Mouse (Mus musculus): ENCODE measurements around the gene Clec4a4.
"Not testable (repeated sequence)": the region's sequence is repeated elsewhere in the genome, so short reads cannot be mapped to it uniquely, and the experiment has no call there.

Gene Clec4a4

GRCm38 (mm10) chr6:122989876-122990437 lies at the start of gene Clec4a4:
Clec4a4 (plus strand) TSS chr6:122990367.
- DNase-seq (ENCODE audit: low spot score), result no peak

- no peak for DNase-seq (ENCODE audit: low spot score)
Measured at GRCm38 (mm10) chr6:122946760-122947159, 43.4 kb upstream of the Clec4a4 start.

- peak; percentile 51 for DNase-seq (ENCODE audit: low spot score)
Measured at GRCm38 (mm10) chr6:122952401-122952800, 37.8 kb upstream of the Clec4a4 start, which contains the start of gene Clec4a3. Clec4a3 (plus strand) TSS chr6:122952515.

- DNase-seq (ENCODE audit: low spot score), result no peak
Measured at GRCm38 (mm10) chr6:122964562-122964961, 25.6 kb upstream of the Clec4a4 start.

GRCm38 (mm10) chr6:122969048-122969447 lies 21.1 kb upstream of the Clec4a4 start:
- no peak for DNase-seq (ENCODE audit: low spot score)

- not testable (repeated sequence) for DNase-seq (ENCODE audit: low spot score)
Measured at GRCm38 (mm10) chr6:123004696-123005095, 14.5 kb downstream of the Clec4a4 start.

GRCm38 (mm10) chr6:123005591-123005990 lies 15.4 kb downstream of the Clec4a4 start:
- peak; percentile 5 for DNase-seq (ENCODE audit: low spot score)

- peak; percentile 16 for DNase-seq (ENCODE audit: low spot score)
Measured at GRCm38 (mm10) chr6:123049742-123050372, 59.7 kb downstream of the Clec4a4 start, which contains the start of gene Clec4b1. Clec4b1 (plus strand) TSS chr6:123049962.
